8 mouse cellular contexts compared by ENCODE assay signal in genomic region chr4:107803351-107804106, GRCm38 (mm10). TPM values are rescaled to one million over a fixed set of nuclear protein-coding genes. Genes with fewer than 3 reads are reported as not detected.
DNase-seq lines count a peak whose midpoint lies in the region; ATAC-seq and TF ChIP-seq lines count a peak whose summit lies in the region.

No protein-coding gene starts in this region.

- H3K9ac ChIP-seq in limb, embryonic 15.5 days = 0 out of 2 replicates have a peak overlapping the region, but pooled peaks have one; percentile 10
- peak overlapping the region; percentile 95 for H3K9ac ChIP-seq in midbrain, embryonic 16.5 days (ENCODE audit: low read depth, low read length)

- TF ChIP-seq POLR2A in spleen, adult 2 months (IDR thresholded peaks at IDR 0.05; ENCODE audit: low read depth, low read length) = no peak

- H3K36me3 ChIP-seq in limb, embryonic 15.5 days = no peaks in the 10 kb centered on the region
- no peaks in the 10 kb centered on the region for H3K36me3 ChIP-seq in midbrain, embryonic 16.5 days (ENCODE audit: control insufficient read depth, insufficient read depth, low read length)
- no peaks in the 10 kb centered on the region for H3K36me3 ChIP-seq in spleen, adult 2 months (ENCODE audit: control insufficient read depth, insufficient read depth, low read length)

- WGBS in limb, embryonic 15.5 days = 2% methylated on average over 46 of the region's 46 CpGs
- under 1% methylated on average over 37 of the region's 46 CpGs for WGBS in midbrain, embryonic 16.5 days
- WGBS in spleen, adult 2 months = under 1% methylated on average over 45 of the region's 46 CpGs

- peaks cover 36% of the 10 kb centered on the region for H3K4me1 ChIP-seq in limb, embryonic 15.5 days
- peaks cover 44% of the 10 kb centered on the region for H3K4me1 ChIP-seq in midbrain, embryonic 16.5 days (ENCODE audit: control insufficient read depth, insufficient read depth, low read length)
- peaks cover 10% of the 10 kb centered on the region for H3K4me1 ChIP-seq in spleen, adult 2 months (ENCODE audit: control insufficient read depth, insufficient read depth, insufficient read length)

- TF ChIP-seq CTCF in spleen, adult 2 months (IDR thresholded peaks at IDR 0.05; ENCODE audit: extremely low read depth, insufficient read depth, insufficient read length, insufficient replicate concordance) = no peak

- no peak overlapping the region for H3K27ac ChIP-seq in limb, embryonic 15.5 days
- peak overlapping the region; percentile 99 for H3K27ac ChIP-seq in midbrain, embryonic 16.5 days (ENCODE audit: low read length)
- peak overlapping the region; percentile 3; the same call in 1 of the 2 replicates for H3K27ac ChIP-seq in spleen, adult 2 months (ENCODE audit: insufficient read depth, low read length)

- H3K9me3 ChIP-seq in limb, embryonic 15.5 days = no peaks in the 10 kb centered on the region
- no peaks in the 10 kb centered on the region for H3K9me3 ChIP-seq in midbrain, embryonic 16.5 days (replicated peaks; ENCODE audit: control insufficient read depth, low read length, poor library complexity, severe bottlenecking)

- DNase-seq in 3134 (ENCODE audit: extremely low read depth, insufficient read length, low spot score) = peak; percentile 100
- DNase-seq in adrenal gland, postnatal 10 days = peak; percentile 88
- peak; percentile 91 for DNase-seq in embryo, embryonic 9.5 days (ENCODE audit: extremely low spot score)
- DNase-seq in heart, adult 18-20 months = peak; percentile 45 to 63
- peak; percentile 72 for DNase-seq in kidney, adult 18-20 months
- peak in 1 of 2 experiments; percentile 63 for DNase-seq in spleen, adult 2 months (ENCODE audit: low read depth in 1 of 2, low spot score in 2 of 2)

- H3K4me3 ChIP-seq in limb, embryonic 15.5 days = peak overlapping the region; percentile 78
- H3K4me3 ChIP-seq in midbrain, embryonic 16.5 days (ENCODE audit: low read depth, low read length) = peak overlapping the region; percentile 55
- peak overlapping the region; percentile 60 for H3K4me3 ChIP-seq in spleen, adult 2 months (ENCODE audit: extremely low read depth, insufficient read depth, insufficient read length)

- peaks cover 20% of the 10 kb centered on the region; the same call in 1 of the 2 replicates for H3K27me3 ChIP-seq in limb, embryonic 15.5 days
- no peaks in the 10 kb centered on the region for H3K27me3 ChIP-seq in midbrain, embryonic 16.5 days (ENCODE audit: control insufficient read depth, insufficient read depth, low read depth, low read length)
- H3K27me3 ChIP-seq in spleen, adult 2 months (ENCODE audit: control insufficient read depth, insufficient read depth, low read length) = peaks cover 3% of the 10 kb centered on the region; the same call in 1 of the 2 replicates

- ATAC-seq in limb, embryonic 15.5 days (ENCODE audit: insufficient number of reproducible peaks, low FRiP score, low TSS enrichment, low read depth) = peak; percentile 84
- ATAC-seq in midbrain, embryonic 16.5 days = peak; percentile 74

- peak overlapping the region; percentile 100 for H3K4me2 ChIP-seq in limb, embryonic 15.5 days
- peak overlapping the region; percentile 78 for H3K4me2 ChIP-seq in midbrain, embryonic 16.5 days (ENCODE audit: low read length)

RNA-seq across cellular contexts. Expression of gene Lrp8, which starts 1.5 kb away (rescaled TPM):
- 1 to 10 TPM; 3.8 to 4.9 TPM for total RNA-seq in adrenal gland, postnatal 10 days (2021)
- 1 to 10 TPM in 1 of 2 experiments, under 1 TPM in 1; 0.72 to 1.1 TPM for total RNA-seq in heart, adult 18-20 months (2021)
- polyA plus RNA-seq in limb, embryonic 15.5 days (2015; fragmentation: Nextera tagmentation; extraction: Ambion mirVana) = 2.5 TPM in 2 replicates
- 44.4 and 56.0 TPM in 2 replicates for polyA plus RNA-seq in midbrain, embryonic 16.5 days (2015; fragmentation: Nextera tagmentation; extraction: Ambion mirVana)
- polyA plus RNA-seq in spleen, adult 2 months (2012; rRNA removed) = 7.4 and 14.5 TPM in 2 replicates
